Mouse (Mus musculus): ENCODE results near the gene Eml6.

Gene Eml6

DNA sequence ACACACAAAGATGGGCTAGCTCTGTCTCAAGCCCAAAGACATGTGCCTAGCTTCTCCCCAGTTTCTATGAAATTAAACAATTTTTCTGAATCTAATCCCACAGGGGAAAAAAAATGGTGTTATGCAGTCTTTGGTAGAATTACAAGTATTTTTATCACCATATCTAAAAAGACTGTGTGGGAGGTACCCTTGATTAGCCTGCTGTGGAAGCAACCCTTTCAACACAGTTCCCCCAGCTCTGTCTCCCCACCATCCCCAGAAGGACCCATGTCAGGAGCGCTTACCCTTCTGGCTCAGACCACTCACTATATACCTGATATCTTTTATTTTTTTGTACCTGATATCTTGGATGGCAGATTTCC, 276.4 kb downstream of the Eml6 start:
- no peak for DNase-seq (ENCODE audit: low spot score in 2 of 2)

- DNase-seq (ENCODE audit: low spot score in 2 of 2), result no peak
Observed at GRCm38 (mm10) chr11:29748750-29749467, 276.9 kb downstream of the Eml6 start.

DNA sequence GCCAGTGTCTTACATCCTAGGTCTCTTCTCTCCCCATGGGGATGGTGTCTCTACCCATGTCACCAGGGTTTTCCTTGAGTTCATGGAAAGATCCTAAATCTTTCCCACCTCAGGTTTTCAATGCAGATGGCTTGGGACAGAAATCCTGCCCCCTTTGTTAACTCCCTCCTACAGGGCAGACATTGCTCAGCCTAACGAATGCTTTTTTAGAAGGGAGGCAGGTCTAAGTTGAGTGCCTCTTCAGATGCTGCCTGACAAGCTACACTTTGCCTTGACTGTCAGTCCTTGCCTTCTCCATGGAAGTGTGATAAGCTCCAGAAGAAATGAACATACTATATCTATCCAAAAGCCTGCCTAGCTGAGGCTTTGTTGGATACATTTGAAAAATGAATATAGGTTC, 278.0 kb downstream of the Eml6 start:
- no peak for DNase-seq (ENCODE audit: low spot score in 2 of 2)

- no peak for DNase-seq (ENCODE audit: low spot score in 2 of 2)
Observed at GRCm38 (mm10) chr11:29747365-29747764, 278.5 kb downstream of the Eml6 start.

DNA sequence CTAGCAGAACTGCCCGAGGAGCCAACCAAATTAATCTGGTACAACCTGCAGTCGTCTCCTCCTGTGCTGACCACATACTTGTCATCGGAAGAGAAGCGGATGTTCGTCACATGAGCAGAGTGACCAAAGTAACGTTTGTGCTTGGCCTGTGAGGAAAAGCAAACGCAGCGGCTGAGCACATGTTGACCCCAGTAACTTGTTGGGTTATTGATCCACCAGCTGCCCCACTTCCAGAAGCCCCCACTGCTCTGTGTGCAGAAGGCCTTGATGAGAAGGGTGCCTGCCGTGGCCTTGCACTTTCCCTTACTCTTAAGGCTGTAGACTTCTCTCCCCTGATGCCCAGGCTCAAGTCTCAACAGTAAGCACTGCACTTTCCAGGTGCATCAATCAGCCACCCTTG, 279.6 kb downstream of the Eml6 start:
- no peak for DNase-seq (ENCODE audit: low spot score in 2 of 2)

- DNase-seq (ENCODE audit: low spot score in 2 of 2), result no peak
Observed at GRCm38 (mm10) chr11:29745513-29745912, 280.3 kb downstream of the Eml6 start.

DNA sequence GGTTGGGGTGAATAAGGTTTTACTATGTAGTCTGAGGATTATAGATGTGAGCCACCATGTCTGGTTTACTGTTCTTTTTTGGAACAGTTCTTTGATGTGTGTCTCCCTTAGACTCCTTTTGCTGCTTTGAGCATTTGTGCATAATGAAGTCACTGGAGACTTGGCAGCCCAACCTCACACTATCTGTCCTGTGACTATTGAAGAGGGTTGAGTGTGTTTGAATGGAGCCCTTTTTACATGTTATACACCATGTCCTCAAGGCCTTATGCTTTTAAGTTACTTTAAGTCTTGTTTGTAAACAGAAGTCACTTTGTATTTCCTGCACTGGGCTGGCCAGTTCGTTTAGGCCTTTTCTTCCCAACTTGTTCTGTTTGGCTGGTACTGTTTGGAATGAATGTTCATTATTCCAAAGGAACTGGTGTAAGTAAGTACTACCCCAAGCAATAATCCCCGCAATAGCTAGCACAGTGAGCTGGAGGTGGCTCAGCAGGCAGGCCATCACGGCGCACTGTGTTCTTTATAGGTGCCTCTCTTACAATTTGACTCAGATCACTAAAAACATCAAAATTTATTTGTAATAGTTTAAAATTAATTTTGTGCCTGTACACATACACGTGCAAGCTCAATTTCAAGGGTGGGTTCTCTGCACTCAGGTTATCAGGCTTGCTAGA, 280.9 kb downstream of the Eml6 start:
- DNase-seq (ENCODE audit: low spot score in 2 of 2), result no peak

- no peak for DNase-seq (ENCODE audit: low spot score in 2 of 2)
Observed at GRCm38 (mm10) chr11:29739752-29740151, 286.1 kb downstream of the Eml6 start.

- DNase-seq (ENCODE audit: low spot score in 2 of 2), result no peak
Observed at GRCm38 (mm10) chr11:29727901-29728300, 297.9 kb downstream of the Eml6 start.

DNA sequence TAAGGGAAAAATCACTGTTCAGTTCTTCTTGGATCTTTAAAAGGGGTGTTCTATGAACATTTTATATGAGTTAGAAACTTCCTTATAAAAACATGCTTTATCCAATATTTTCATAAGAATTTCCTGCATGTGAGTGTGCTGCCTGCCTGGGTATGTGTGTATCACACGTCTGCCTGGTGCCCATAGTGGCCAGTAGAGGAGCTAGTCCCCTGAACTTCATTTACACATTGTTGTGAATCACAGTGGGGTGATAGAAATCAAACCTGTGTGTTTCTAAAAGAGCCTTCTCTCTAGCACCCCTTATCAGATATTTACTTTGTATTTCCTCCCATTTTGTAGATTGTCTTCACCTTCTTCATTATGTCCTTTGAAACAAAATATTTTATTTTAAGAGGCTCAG, 300.2 kb downstream of the Eml6 start:
- DNase-seq (ENCODE audit: low spot score in 2 of 2), result no peak

GRCm38 (mm10) chr11:29725167-29725566, 300.7 kb downstream of the Eml6 start:
- DNase-seq (ENCODE audit: low spot score in 2 of 2), result no peak

DNA sequence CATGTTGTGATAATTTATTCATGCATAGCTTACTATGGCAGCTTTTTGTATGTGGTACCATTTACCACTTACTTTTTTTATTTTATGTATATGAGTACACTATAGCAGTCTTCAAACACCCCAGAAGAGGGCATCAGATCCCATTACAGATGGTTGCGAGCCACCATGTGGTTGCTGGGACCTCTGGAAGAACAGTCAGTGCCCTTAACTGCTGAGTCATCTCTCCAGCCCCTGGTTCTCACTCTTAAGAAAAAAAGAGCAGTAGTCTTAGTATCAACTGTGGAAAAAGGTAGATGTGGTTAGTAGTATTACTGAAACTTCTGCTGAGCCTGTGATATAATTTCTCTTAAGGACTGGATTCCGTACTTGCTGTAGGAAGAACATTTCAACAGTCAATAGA, 301.6 kb downstream of the Eml6 start:
- DNase-seq (ENCODE audit: low spot score in 2 of 2), result no peak

- DNase-seq (ENCODE audit: low spot score in 2 of 2), result no peak
Observed at GRCm38 (mm10) chr11:29719597-29719996, 306.2 kb downstream of the Eml6 start.

- no peak for DNase-seq (ENCODE audit: low spot score in 2 of 2)
Observed at GRCm38 (mm10) chr11:29718541-29718940, 307.3 kb downstream of the Eml6 start.

GRCm38 (mm10) chr11:29715499-29715898, 310.3 kb downstream of the Eml6 start:
- DNase-seq (ENCODE audit: low spot score in 2 of 2), result no peak

DNA sequence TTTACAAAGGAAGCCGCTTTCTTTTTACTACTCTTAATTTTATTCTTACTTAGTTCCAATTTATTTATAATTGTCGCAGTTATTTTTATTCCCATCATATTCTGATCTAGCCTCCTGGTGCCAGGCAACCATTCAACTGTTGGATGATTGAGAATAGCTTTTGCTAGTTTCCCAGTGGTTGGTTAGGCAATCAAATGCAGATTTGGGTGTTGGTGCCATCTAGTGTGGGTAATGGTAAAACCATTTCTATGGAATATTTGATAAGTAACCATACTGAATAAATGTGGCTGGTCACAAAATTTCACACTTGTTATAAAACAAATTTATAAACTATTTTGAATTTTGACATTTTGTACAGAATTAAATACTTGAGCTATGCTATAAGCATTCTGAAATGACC, 311.0 kb downstream of the Eml6 start:
- DNase-seq (ENCODE audit: low spot score in 2 of 2), result no peak

DNA sequence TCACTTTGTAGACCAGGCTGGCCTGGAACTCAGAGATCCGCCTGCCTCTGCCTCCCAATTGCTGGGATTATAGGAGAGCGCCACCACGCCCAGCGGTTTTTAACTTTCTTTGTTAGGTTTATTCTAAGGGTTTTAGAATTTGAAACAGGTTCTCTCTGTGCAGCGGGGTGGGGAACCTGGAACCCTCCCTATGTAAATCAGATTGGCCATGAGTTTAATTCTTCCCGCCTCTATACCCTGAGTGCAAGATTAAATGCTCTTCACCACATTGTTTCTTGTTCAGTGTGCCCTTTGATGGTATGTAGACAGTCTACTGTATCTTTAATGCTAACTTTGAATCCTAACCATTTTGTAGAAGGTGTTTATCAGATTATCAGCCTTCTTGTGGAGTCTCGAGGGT, 311.7 kb downstream of the Eml6 start:
- no peak for DNase-seq (ENCODE audit: low spot score in 2 of 2)

- no peak for DNase-seq (ENCODE audit: low spot score in 2 of 2)
Observed at GRCm38 (mm10) chr11:29709512-29709911, 316.3 kb downstream of the Eml6 start.

DNA sequence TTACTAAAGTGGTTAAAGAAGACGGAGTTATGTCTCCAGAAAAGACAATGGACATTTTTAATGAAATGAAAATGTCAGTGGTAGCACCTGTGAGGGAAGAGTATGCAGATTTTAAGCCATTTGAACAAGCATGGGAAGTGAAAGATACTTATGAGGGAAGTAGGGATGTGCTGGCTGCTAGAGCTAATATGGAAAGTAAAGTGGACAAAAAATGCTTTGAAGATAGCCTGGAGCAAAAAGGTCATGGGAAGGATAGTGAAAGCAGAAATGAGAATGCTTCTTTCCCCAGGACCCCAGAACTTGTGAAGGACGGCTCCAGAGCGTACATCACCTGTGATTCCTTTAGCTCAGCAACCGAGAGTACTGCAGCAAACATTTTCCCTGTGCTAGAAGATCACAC, 319.0 kb downstream of the Eml6 start:
- DNase-seq (ENCODE audit: low spot score in 2 of 2), result no peak

- no peak for DNase-seq (ENCODE audit: low spot score in 2 of 2)
Observed at GRCm38 (mm10) chr11:29705263-29705662, 320.6 kb downstream of the Eml6 start.

- DNase-seq (ENCODE audit: low spot score in 2 of 2), result no peak
Observed at GRCm38 (mm10) chr11:29702721-29703120, 323.1 kb downstream of the Eml6 start.

- no peak for DNase-seq (ENCODE audit: low spot score in 2 of 2)
Observed at GRCm38 (mm10) chr11:29694754-29695153, 331.1 kb downstream of the Eml6 start.

DNA sequence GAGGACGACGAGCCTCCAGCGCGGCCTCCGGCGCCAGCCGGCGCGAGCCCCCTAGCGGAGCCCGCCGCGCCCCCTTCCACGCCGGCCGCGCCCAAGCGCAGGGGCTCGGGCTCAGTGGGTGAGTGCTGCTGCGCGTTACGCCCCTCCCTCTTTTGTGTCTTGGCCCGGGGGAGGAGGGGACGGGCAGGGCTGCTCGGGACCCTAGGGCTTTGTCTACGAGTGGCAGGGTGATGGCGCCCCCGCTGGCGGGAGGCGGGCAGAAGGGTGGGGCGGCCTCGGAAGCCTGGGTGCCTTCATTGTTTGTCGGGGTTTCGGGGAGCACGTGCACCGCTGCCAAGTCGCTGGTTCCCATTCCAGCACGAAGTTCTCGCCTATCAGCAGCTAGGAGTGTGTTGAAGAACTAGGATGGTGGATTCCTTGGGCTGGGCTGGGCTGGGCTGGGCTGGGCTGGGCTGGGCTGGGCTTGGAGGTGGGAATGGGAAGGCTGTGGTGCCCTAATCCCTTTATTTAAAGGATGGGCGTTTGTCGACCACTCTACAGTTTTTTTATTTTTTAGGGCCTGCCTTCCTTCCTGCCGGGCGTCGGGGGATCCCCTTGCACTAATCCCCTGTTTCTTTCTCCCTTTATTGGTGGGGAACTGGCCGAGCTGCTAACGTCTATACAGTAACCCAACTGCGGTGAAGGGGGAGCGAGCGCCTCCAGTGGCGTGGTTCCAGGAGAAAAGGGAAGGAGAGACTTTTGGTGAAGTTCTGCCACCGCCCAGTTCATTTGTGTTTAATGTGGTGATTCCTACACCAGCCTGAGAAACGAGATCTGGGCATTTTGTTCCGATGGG, 332.0 kb downstream of the Eml6 start:
- peak; percentile 76 to 89 for DNase-seq (ENCODE audit: low spot score in 2 of 2)

Data from natural killer cell, adult 2 months (primary cell).